Mouse (Mus musculus): ENCODE measurements around the gene Epha6. TPM values are rescaled to one million over a fixed set of nuclear protein-coding genes. Genes with fewer than 3 reads are reported as not detected.
A peak's percentile ranks its signal among the peaks of the same experiment; 100 is the strongest.

Epha6 gene
- polyA plus RNA-seq, 1 experiment from 2014 or later, result 0.08 TPM

- no peak for ATAC-seq (replicated peaks; ENCODE audit: low FRiP score, low read depth)
- no peak for TF ChIP-seq CTCF (IDR thresholded peaks at IDR 0.05; ENCODE audit: low read depth)
- no peaks in the 10 kb centered on the region for H3K36me3 ChIP-seq (ENCODE audit: insufficient read depth, low read length)
- H3K4me3 ChIP-seq (replicated peaks; ENCODE audit: low read depth, low read length), result no peak overlapping the region
- H3K4me1 ChIP-seq (replicated peaks; ENCODE audit: insufficient read depth, low read length), result no peaks in the 10 kb centered on the region
- H3K27ac ChIP-seq, result no peak overlapping the region
- DNase-seq (ENCODE audit: low spot score), result no peak
- 60% methylated on average over 2 of the region's 2 CpGs for WGBS
- no peak overlapping the region for H3K9ac ChIP-seq (ENCODE audit: low read depth, low read length)
- H3K27me3 ChIP-seq (ENCODE audit: insufficient read depth, low read length), result no peaks in the 10 kb centered on the region
- H3K4me2 ChIP-seq (ENCODE audit: low read length), result no peak overlapping the region
- H3K9me3 ChIP-seq (replicated peaks; ENCODE audit: low read length), result no peaks in the 10 kb centered on the region
These were observed 365.8 kb downstream of the Epha6 start for GRCm38 (mm10) chr16:60239356-60240190.

DNA sequence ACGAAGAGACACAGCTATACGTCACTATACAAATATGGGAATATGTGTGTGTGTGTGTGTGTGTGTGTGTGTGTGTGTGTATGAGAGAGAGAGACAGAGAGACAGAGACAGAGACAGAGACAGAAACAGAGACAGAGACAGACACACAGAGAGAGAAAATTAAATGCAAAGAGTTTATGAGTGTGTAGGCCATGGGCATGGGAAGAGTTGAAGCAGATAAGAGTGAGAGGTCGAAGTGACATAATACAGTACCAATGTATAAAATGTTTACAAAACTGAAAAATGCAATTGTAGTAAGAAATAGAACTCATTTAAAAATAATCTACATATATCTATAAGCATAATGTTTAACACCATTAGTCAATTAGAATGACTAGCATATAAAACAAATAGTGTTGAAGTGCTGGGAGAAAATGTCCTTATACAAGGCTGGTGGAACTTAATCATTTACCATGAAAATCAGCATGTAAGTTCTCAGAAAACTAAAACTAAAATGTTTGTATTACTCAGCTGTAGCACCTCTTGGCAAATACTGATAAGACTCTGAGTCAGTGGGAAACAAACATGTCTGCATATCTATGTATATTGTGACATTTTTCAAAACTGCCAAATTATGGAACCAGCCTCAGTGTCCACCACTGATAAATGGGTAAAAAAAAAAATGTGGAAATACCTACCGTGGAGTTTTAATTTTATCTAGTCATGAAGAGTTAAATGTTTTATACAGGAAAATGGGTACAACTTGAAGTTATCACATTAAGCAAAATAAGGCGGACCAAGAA lies 371.2 kb downstream of the Epha6 start:
- H3K27ac ChIP-seq, result no peak overlapping the region
- DNase-seq (ENCODE audit: low spot score) (no peak), ATAC-seq (replicated peaks; ENCODE audit: low FRiP score, low read depth) (no peak)
- 89% methylated on average over 5 of the region's 5 CpGs for WGBS
- no peaks in the 10 kb centered on the region for H3K4me1 ChIP-seq (replicated peaks; ENCODE audit: insufficient read depth, low read length)
- H3K9me3 ChIP-seq (replicated peaks; ENCODE audit: low read length), result no peaks in the 10 kb centered on the region
- H3K27me3 ChIP-seq (ENCODE audit: insufficient read depth, low read length), result no peaks in the 10 kb centered on the region
- no peaks in the 10 kb centered on the region for H3K36me3 ChIP-seq (ENCODE audit: insufficient read depth, low read length)
- no peak for TF ChIP-seq CTCF (IDR thresholded peaks at IDR 0.05; ENCODE audit: low read depth)
- no peak overlapping the region for H3K4me2 ChIP-seq (ENCODE audit: low read length)
- no peak overlapping the region for H3K9ac ChIP-seq (ENCODE audit: low read depth, low read length)
- H3K4me3 ChIP-seq (replicated peaks; ENCODE audit: low read depth, low read length), result no peak overlapping the region

- Histone ChIP-seq H3K27me3 (ENCODE audit: insufficient read depth, low read length) (no peaks in the 10 kb centered on the region), H3K36me3 (ENCODE audit: insufficient read depth, low read length) (no peaks in the 10 kb centered on the region), H3K4me3 (replicated peaks; ENCODE audit: low read depth, low read length) (no peak overlapping the region), H3K4me1 (replicated peaks; ENCODE audit: insufficient read depth, low read length) (no peaks in the 10 kb centered on the region), H3K4me2 (ENCODE audit: low read length) (no peak overlapping the region), H3K9me3 (replicated peaks; ENCODE audit: low read length) (no peaks in the 10 kb centered on the region), H3K27ac (no peak overlapping the region), H3K9ac (ENCODE audit: low read depth, low read length) (no peak overlapping the region)
- no peak for ATAC-seq (replicated peaks; ENCODE audit: low FRiP score, low read depth)
- TF ChIP-seq CTCF (IDR thresholded peaks at IDR 0.05; ENCODE audit: low read depth), result no peak
- 52% methylated on average over 2 of the region's 2 CpGs for WGBS
- peak; percentile 25 for DNase-seq (ENCODE audit: low spot score)
These were observed 372.3 kb downstream of the Epha6 start for GRCm38 (mm10) chr16:60232982-60233381.

DNA sequence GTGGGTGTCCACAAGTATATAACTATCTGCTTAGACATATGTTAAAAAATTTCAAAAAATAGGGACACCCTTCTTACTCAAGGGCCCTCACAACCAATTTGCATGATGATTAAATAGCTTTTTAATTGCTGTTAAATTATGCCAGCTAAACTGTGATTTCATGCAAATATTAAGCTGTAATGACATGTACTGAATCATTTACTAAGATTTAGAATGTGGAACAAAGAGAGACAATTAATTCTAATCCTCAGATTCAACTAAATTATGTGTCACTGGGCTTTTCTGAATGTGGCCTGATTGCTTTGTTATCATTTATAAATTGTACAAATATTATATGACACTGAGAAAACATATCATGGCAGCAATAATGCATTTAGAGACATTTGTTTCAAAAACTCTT lies 396.2 kb downstream of the Epha6 start:
- Histone ChIP-seq H3K27ac (no peak overlapping the region), H3K4me3 (replicated peaks; ENCODE audit: low read depth, low read length) (no peak overlapping the region), H3K4me2 (ENCODE audit: low read length) (no peak overlapping the region), H3K36me3 (ENCODE audit: insufficient read depth, low read length) (no peaks in the 10 kb centered on the region), H3K4me1 (replicated peaks; ENCODE audit: insufficient read depth, low read length) (no peaks in the 10 kb centered on the region), H3K9ac (ENCODE audit: low read depth, low read length) (no peak overlapping the region), H3K9me3 (replicated peaks; ENCODE audit: low read length) (no peaks in the 10 kb centered on the region), H3K27me3 (ENCODE audit: insufficient read depth, low read length) (no peaks in the 10 kb centered on the region)
- TF ChIP-seq CTCF (IDR thresholded peaks at IDR 0.05; ENCODE audit: low read depth), result no peak
- DNase-seq (ENCODE audit: low spot score), result no peak
- no peak for ATAC-seq (replicated peaks; ENCODE audit: low FRiP score, low read depth)

- no peaks in the 10 kb centered on the region for H3K36me3 ChIP-seq (ENCODE audit: insufficient read depth, low read length)
- no peaks in the 10 kb centered on the region for H3K4me1 ChIP-seq (replicated peaks; ENCODE audit: insufficient read depth, low read length)
- H3K27ac ChIP-seq, result no peak overlapping the region
- H3K9me3 ChIP-seq (replicated peaks; ENCODE audit: low read length), result no peaks in the 10 kb centered on the region
- TF ChIP-seq CTCF (IDR thresholded peaks at IDR 0.05; ENCODE audit: low read depth), result no peak
- H3K4me3 ChIP-seq (replicated peaks; ENCODE audit: low read depth, low read length), result no peak overlapping the region
- no peak for ATAC-seq (replicated peaks; ENCODE audit: low FRiP score, low read depth)
- DNase-seq (ENCODE audit: low spot score), result no peak
- 7% methylated on average over 3 of the region's 3 CpGs for WGBS
- H3K9ac ChIP-seq (ENCODE audit: low read depth, low read length), result no peak overlapping the region
- H3K4me2 ChIP-seq (ENCODE audit: low read length), result no peak overlapping the region
- no peaks in the 10 kb centered on the region for H3K27me3 ChIP-seq (ENCODE audit: insufficient read depth, low read length)
These were observed 429.8 kb downstream of the Epha6 start for GRCm38 (mm10) chr16:60175580-60175979.

GRCm38 (mm10) chr16:60152439-60152838 lies 452.9 kb downstream of the Epha6 start:
- Histone ChIP-seq H3K27me3 (ENCODE audit: insufficient read depth, low read length) (no peaks in the 10 kb centered on the region), H3K4me2 (ENCODE audit: low read length) (no peak overlapping the region), H3K27ac (no peak overlapping the region), H3K9me3 (replicated peaks; ENCODE audit: low read length) (no peaks in the 10 kb centered on the region), H3K4me3 (replicated peaks; ENCODE audit: low read depth, low read length) (no peak overlapping the region), H3K36me3 (ENCODE audit: insufficient read depth, low read length) (no peaks in the 10 kb centered on the region), H3K4me1 (replicated peaks; ENCODE audit: insufficient read depth, low read length) (no peaks in the 10 kb centered on the region), H3K9ac (ENCODE audit: low read depth, low read length) (no peak overlapping the region)
- ATAC-seq (replicated peaks; ENCODE audit: low FRiP score, low read depth) (no peak), DNase-seq (ENCODE audit: low spot score) (no peak)
- TF ChIP-seq CTCF (IDR thresholded peaks at IDR 0.05; ENCODE audit: low read depth), result no peak
- 76% methylated on average over 2 of the region's 2 CpGs for WGBS

All from kidney, postnatal 0 days (tissue).